Mouse (Mus musculus) small intestine, adult 2 months (tissue): ENCODE results near the gene Pgm2. TPM values are rescaled to one million over a fixed set of nuclear protein-coding genes. Genes with fewer than 3 reads are reported as not detected.

Source experiments
- H3K27ac ChIP-seq: fragments of 200-500 bp; 2 replicates; pipeline ENCODE4 v1.5.1; 2012; ENCODE audit warnings: low read depth, low read length, control low read depth, inconsistent platforms; ENCODE audit not compliant: insufficient read depth
- H3K27me3 ChIP-seq: fragments of 200-500 bp; 2 replicates; pipeline ENCODE4 v1.6.1; 2012; ENCODE audit warnings: mild to moderate bottlenecking, moderate library complexity, low read length, inconsistent platforms; ENCODE audit not compliant: control insufficient read depth, insufficient read depth
- H3K36me3 ChIP-seq: fragments of 200-500 bp; 2 replicates; pipeline ENCODE4 v1.6.1; 2012; ENCODE audit warnings: mild to moderate bottlenecking, low read length, control low read depth, inconsistent platforms; ENCODE audit not compliant: control insufficient read depth, insufficient read depth
- H3K4me1 ChIP-seq: fragments of 200-500 bp; 2 replicates; pipeline ENCODE4 v1.6.1; 2012; ENCODE audit warnings: low read length, inconsistent platforms, mixed read lengths; ENCODE audit not compliant: control insufficient read depth, insufficient read depth, insufficient read length
- H3K4me3 ChIP-seq: fragments of 200-500 bp; 2 replicates; pipeline ENCODE4 v1.5.1; 2012; ENCODE audit warnings: low read depth, mild to moderate bottlenecking, control low read depth, inconsistent platforms, low read length, moderate library complexity
- CTCF ChIP-seq: fragments of 200-500 bp; IDR thresholded peaks from 2 replicates; pipeline ENCODE4 v1.5.1; 2012; ENCODE audit warnings: low read depth, mild to moderate bottlenecking, control low read depth, inconsistent platforms, low read length, moderate library complexity, mixed read lengths; ENCODE audit not compliant: insufficient replicate concordance, insufficient read length; ENCODE audit errors: extremely low read depth
- POLR2A ChIP-seq: fragments of 200-500 bp; IDR thresholded peaks from 2 replicates; pipeline ENCODE4 v1.6.1; 2012; ENCODE audit warnings: low read depth, mild to moderate bottlenecking, control low read depth, inconsistent platforms, low read length, moderate library complexity
- WGBS: fragments of 180-500 bp; shearing (Covaris S2); methylation state at CpG from one replicate; pipeline ENCODE4 v1.1.7; 2018; 5-methylcytosine and 5-hydroxymethylcytosine counted together
- polyA plus RNA-seq: library from polyadenylated mRNA; depleted of rRNA; stranded (reverse); fragments of >200 nt; gene quantifications from 2 replicates; pipeline ENCODE4 v1.2.3, GENCODE M21; 2012; rRNA removed

Pgm2 gene
- polyA plus RNA-seq, 1 experiment = 82.8 TPM

- TF ChIP-seq POLR2A = no peak
- no peak for TF ChIP-seq CTCF
- WGBS = 93% methylated on average over 3 of the region's 3 CpGs
- Histone ChIP-seq H3K27ac (no peak overlapping the region), H3K4me1 (peaks cover 11% of the 10 kb centered on the region; the same call in 1 of the 2 replicates), H3K27me3 (no peaks in the 10 kb centered on the region), H3K4me3 (no peak overlapping the region), H3K36me3 (no peaks in the 10 kb centered on the region)
Measured at GRCm38 (mm10) chr5:64164414-64164813, 71.7 kb downstream of the Pgm2 start.

- 89% methylated on average over 2 of the region's 2 CpGs for WGBS
- Histone ChIP-seq H3K27ac (no peak overlapping the region), H3K4me1 (peaks cover 10% of the 10 kb centered on the region; the same call in 1 of the 2 replicates)
Measured at GRCm38 (mm10) chr5:64165826-64166225, 73.1 kb downstream of the Pgm2 start.

GRCm38 (mm10) chr5:64168990-64169540, 76.3 kb downstream of the Pgm2 start:
- Histone ChIP-seq H3K4me3 (no peak overlapping the region), H3K27me3 (no peaks in the 10 kb centered on the region), H3K4me1 (no peaks in the 10 kb centered on the region), H3K27ac (no peak overlapping the region), H3K36me3 (peaks cover 5% of the 10 kb centered on the region)
- 92% methylated on average over 10 of the region's 10 CpGs for WGBS
- TF ChIP-seq POLR2A = no peak

More at GRCm38 (mm10) chr5:64165826-64166225, 73.1 kb downstream of the Pgm2 start:
- TF ChIP-seq CTCF = no peak
- Histone ChIP-seq H3K27me3 (no peaks in the 10 kb centered on the region), H3K4me3 (no peak overlapping the region), H3K36me3 (no peaks in the 10 kb centered on the region)

GRCm38 (mm10) chr5:64172884-64173283, 80.1 kb downstream of the Pgm2 start:
- no peaks in the 10 kb centered on the region for H3K4me1 ChIP-seq
- TF ChIP-seq CTCF = no peak
- no peak for TF ChIP-seq POLR2A
- no peaks in the 10 kb centered on the region for H3K27me3 ChIP-seq
- H3K4me3 ChIP-seq = no peak overlapping the region
- H3K36me3 ChIP-seq = peaks cover 6% of the 10 kb centered on the region
- no peak overlapping the region for H3K27ac ChIP-seq
- WGBS = 88% methylated on average over 3 of the region's 3 CpGs

DNA sequence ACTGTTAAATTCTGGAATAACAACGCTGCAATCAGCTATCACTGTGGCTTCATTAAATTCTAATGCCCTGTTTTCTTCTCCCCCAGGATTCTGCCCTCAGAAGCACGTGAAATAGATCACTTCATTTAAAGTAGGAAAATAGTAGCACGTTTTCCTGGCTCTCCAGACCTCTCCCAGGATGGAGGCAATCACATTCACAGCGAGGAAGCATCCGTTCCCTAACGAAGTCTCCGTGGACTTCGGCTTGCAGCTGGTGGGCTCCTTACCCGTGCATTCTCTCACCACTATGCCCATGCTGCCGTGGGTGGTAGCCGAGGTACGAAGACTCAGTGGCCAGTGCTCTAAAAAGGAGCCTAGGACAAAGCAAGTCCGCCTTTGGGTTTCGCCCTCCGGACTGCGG, 80.6 kb downstream of the Pgm2 start:
- Histone ChIP-seq H3K4me3 (no peak overlapping the region), H3K27me3 (no peaks in the 10 kb centered on the region), H3K36me3 (peaks cover 6% of the 10 kb centered on the region), H3K27ac (no peak overlapping the region), H3K4me1 (no peaks in the 10 kb centered on the region)
- TF ChIP-seq POLR2A (no peak), CTCF (no peak)
- 95% methylated on average over 16 of the region's 16 CpGs for WGBS

GRCm38 (mm10) chr5:64174429-64174935, 81.7 kb downstream of the Pgm2 start:
- Histone ChIP-seq H3K4me3 (no peak overlapping the region), H3K27ac (no peak overlapping the region), H3K36me3 (peaks cover 6% of the 10 kb centered on the region), H3K4me1 (no peaks in the 10 kb centered on the region), H3K27me3 (no peaks in the 10 kb centered on the region)
- WGBS = 76% methylated on average over 5 of the region's 5 CpGs
- no peak for TF ChIP-seq POLR2A

Other genes starting within 250 kb of the Pgm2 start
- gene Rell1, start 124.1 kb upstream of the Pgm2 start, polyA plus RNA-seq = 5.2 and 10.7 TPM in 2 replicates
- 7.2 and 14.0 TPM in 2 replicates for gene Tbc1d1, start 63.4 kb downstream of the Pgm2 start, polyA plus RNA-seq